Mouse (Mus musculus) liver, adult 2 months (tissue): Measurements from ENCODE around the gene Ntn5.

Experiments
- CTCF ChIP-seq: fragments of 200-500 bp; IDR thresholded peaks from 2 replicates; pipeline ENCODE4 v1.5.1; 2011; ENCODE audit warnings: low read depth, low read length, control low read depth
- POLR2A ChIP-seq: fragments of 200-500 bp; IDR thresholded peaks from 2 replicates; pipeline ENCODE4 v1.6.1; 2011; ENCODE audit warnings: low read length, control low read depth; ENCODE audit not compliant: insufficient read depth; ENCODE audit errors: extremely low read depth

DNA sequence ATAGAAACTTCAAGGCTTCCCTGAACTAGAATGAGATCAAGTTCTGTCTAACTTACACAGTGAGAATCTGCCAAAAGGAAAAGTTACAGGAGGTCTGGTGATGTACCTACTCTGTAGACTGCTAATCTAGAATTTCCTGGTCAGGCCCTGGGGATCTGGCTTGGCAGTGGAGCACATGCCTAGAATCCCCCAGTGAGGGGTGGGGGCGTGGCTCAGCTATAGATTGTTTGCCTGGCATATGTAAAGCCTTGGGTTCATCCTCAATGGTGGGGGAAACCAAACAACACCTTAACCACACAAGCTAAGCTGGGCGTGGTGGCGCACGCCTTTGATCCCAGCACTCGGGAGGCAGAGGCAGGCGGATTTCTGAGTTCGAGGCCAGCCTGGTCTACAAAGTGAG, 14.1 kb downstream of the Ntn5 start:
- no peak for TF ChIP-seq CTCF
- no peak for TF ChIP-seq POLR2A
